17 mouse cellular contexts compared by ENCODE assay signal in genomic region chr17:75804358-75804757, GRCm38 (mm10).
DNase-seq lines count a peak whose midpoint lies in the region; ATAC-seq and TF ChIP-seq lines count a peak whose summit lies in the region.
"Had no signal": no experiment of that assay in that cellular context is flagged by ENCODE, and none has a peak within 500 bp of the region (broad histone marks: within the 10 kb centered on the region; RNA-seq: fewer than 3 reads in every experiment).

No protein-coding gene starts in this region.

- H3K9ac ChIP-seq in hindbrain, embryonic 14.5 days: no peak overlapping the region
- no peak overlapping the region for H3K9ac ChIP-seq in hindbrain, embryonic 13.5 days
- H3K9ac ChIP-seq in midbrain, embryonic 16.5 days (ENCODE audit: low read depth, low read length): no peak overlapping the region
- H3K9ac ChIP-seq in midbrain, embryonic 11.5 days (ENCODE audit: low read length): no peak overlapping the region
- H3K9ac ChIP-seq: embryonic facial prominence, embryonic 13.5 days; heart, embryonic 12.5 days; intestine, embryonic 15.5 days; kidney, embryonic 15.5 days; liver, embryonic 14.5 days; neural tube, embryonic 13.5 days had no signal

- intact Hi-C loops in gastrocnemius, postnatal 14 days (cut with DNase I; ENCODE audit: low total_unique reads): no loop called here

- no peak for DNase-seq in hindbrain, embryonic 14.5 days (ENCODE audit: low spot score)
- DNase-seq in midbrain, embryonic 11.5 days (ENCODE audit: low spot score, missing footprints): no peak
- peak; percentile 17 for DNase-seq in gastrocnemius, postnatal 14 days
- DNase-seq in urinary bladder, postnatal 4 days (ENCODE audit: low spot score in 2 of 2): no peak
- no peak for DNase-seq in retina, postnatal 1 day
- DNase-seq: adrenal gland, adult 8-10 months; cerebellum, adult 18-20 months had no signal

- peak; percentile 38; the same call in 1 of the 2 replicates for ATAC-seq in hindbrain, embryonic 14.5 days (ENCODE audit: low FRiP score)
- no peak for ATAC-seq in hindbrain, embryonic 13.5 days (ENCODE audit: low FRiP score)
- 0 out of 2 replicates have a peak, but pooled peaks have one; percentile 30 for ATAC-seq in midbrain, embryonic 16.5 days
- no peak for ATAC-seq in midbrain, embryonic 11.5 days (ENCODE audit: low FRiP score)
- ATAC-seq: intestine, embryonic 15.5 days; lung, postnatal 0 days had no signal

- TF ChIP-seq CTCF in embryonic fibroblast, embryonic 13.5 days (IDR thresholded peaks at IDR 0.05; ENCODE audit: borderline replicate concordance, insufficient read depth, low read length): no peak

- H3K4me3 ChIP-seq in hindbrain, embryonic 14.5 days (replicated peaks; ENCODE audit: low read length): no peak overlapping the region
- H3K4me3 ChIP-seq in hindbrain, embryonic 13.5 days: no peak overlapping the region
- H3K4me3 ChIP-seq in midbrain, embryonic 16.5 days (ENCODE audit: low read depth, low read length): no peak overlapping the region
- H3K4me3 ChIP-seq in midbrain, embryonic 11.5 days (ENCODE audit: low read depth, low read length): no peak overlapping the region
- H3K4me3 ChIP-seq in embryonic fibroblast, embryonic 13.5 days (ENCODE audit: insufficient read depth, low read length): no peak overlapping the region
- H3K4me3 ChIP-seq: embryonic facial prominence, embryonic 13.5 days; heart, embryonic 12.5 days; intestine, embryonic 15.5 days; kidney, embryonic 15.5 days; neural tube, embryonic 13.5 days had no signal

- H3K4me1 ChIP-seq in hindbrain, embryonic 14.5 days (replicated peaks; ENCODE audit: control insufficient read depth, insufficient read depth, low read length): peaks cover 8% of the 10 kb centered on the region; the same call in 1 of the 2 replicates
- H3K4me1 ChIP-seq in hindbrain, embryonic 13.5 days (replicated peaks): 0 out of 2 replicates have a peak, but pooled peaks cover 2% of the 10 kb centered on the region
- H3K4me1 ChIP-seq in midbrain, embryonic 16.5 days (ENCODE audit: control insufficient read depth, insufficient read depth, low read length): no peaks in the 10 kb centered on the region; the same call in 1 of the 2 replicates
- H3K4me1 ChIP-seq in midbrain, embryonic 11.5 days (ENCODE audit: control insufficient read depth, insufficient read depth, low read length): no peaks in the 10 kb centered on the region; the same call in 1 of the 2 replicates
- H3K4me1 ChIP-seq in embryonic fibroblast, embryonic 13.5 days (ENCODE audit: control insufficient read depth, insufficient read depth, low read length): no peaks in the 10 kb centered on the region; the same call in 1 of the 2 replicates
- H3K4me1 ChIP-seq: embryonic facial prominence, embryonic 13.5 days; heart, embryonic 12.5 days; intestine, embryonic 15.5 days; kidney, embryonic 15.5 days had no signal

- no peaks in the 10 kb centered on the region for H3K27me3 ChIP-seq in hindbrain, embryonic 14.5 days (ENCODE audit: control insufficient read depth, insufficient read depth, low read length)
- 0 out of 2 replicates have a peak, but pooled peaks cover 3% of the 10 kb centered on the region for H3K27me3 ChIP-seq in hindbrain, embryonic 13.5 days
- H3K27me3 ChIP-seq in midbrain, embryonic 16.5 days (ENCODE audit: control insufficient read depth, insufficient read depth, low read depth, low read length): no peaks in the 10 kb centered on the region
- H3K27me3 ChIP-seq in midbrain, embryonic 11.5 days (ENCODE audit: control insufficient read depth, insufficient read depth, low read length): no peaks in the 10 kb centered on the region
- H3K27me3 ChIP-seq: embryonic facial prominence, embryonic 13.5 days; heart, embryonic 12.5 days; intestine, embryonic 15.5 days; kidney, embryonic 15.5 days; neural tube, embryonic 13.5 days had no signal

- H3K9me3 ChIP-seq in hindbrain, embryonic 14.5 days (ENCODE audit: control insufficient read depth, low read length): no peaks in the 10 kb centered on the region
- H3K9me3 ChIP-seq in hindbrain, embryonic 13.5 days: no peaks in the 10 kb centered on the region
- H3K9me3 ChIP-seq in midbrain, embryonic 16.5 days (replicated peaks; ENCODE audit: control insufficient read depth, low read length, poor library complexity, severe bottlenecking): no peaks in the 10 kb centered on the region
- H3K9me3 ChIP-seq in midbrain, embryonic 11.5 days (ENCODE audit: control insufficient read depth, low read length): no peaks in the 10 kb centered on the region
- H3K9me3 ChIP-seq: embryonic facial prominence, embryonic 13.5 days; heart, embryonic 12.5 days; intestine, embryonic 15.5 days; kidney, embryonic 15.5 days; neural tube, embryonic 13.5 days had no signal

- TF ChIP-seq POLR2A in embryonic fibroblast, embryonic 13.5 days (IDR thresholded peaks at IDR 0.05; ENCODE audit: low read depth, low read length): no peak

- no peak overlapping the region for H3K4me2 ChIP-seq in hindbrain, embryonic 14.5 days (replicated peaks)
- no peak overlapping the region for H3K4me2 ChIP-seq in hindbrain, embryonic 13.5 days
- H3K4me2 ChIP-seq in midbrain, embryonic 16.5 days (ENCODE audit: low read length): no peak overlapping the region
- no peak overlapping the region for H3K4me2 ChIP-seq in midbrain, embryonic 11.5 days
- H3K4me2 ChIP-seq: embryonic facial prominence, embryonic 13.5 days; heart, embryonic 12.5 days; intestine, embryonic 15.5 days; kidney, embryonic 15.5 days; neural tube, embryonic 13.5 days had no signal

- H3K36me3 ChIP-seq in hindbrain, embryonic 14.5 days (replicated peaks; ENCODE audit: control insufficient read depth, insufficient read depth): no peaks in the 10 kb centered on the region
- H3K36me3 ChIP-seq in hindbrain, embryonic 13.5 days: no peaks in the 10 kb centered on the region
- no peaks in the 10 kb centered on the region for H3K36me3 ChIP-seq in midbrain, embryonic 16.5 days (ENCODE audit: control insufficient read depth, insufficient read depth, low read length)
- no peaks in the 10 kb centered on the region for H3K36me3 ChIP-seq in midbrain, embryonic 11.5 days (ENCODE audit: control insufficient read depth, insufficient read depth, low read length)
- H3K36me3 ChIP-seq: embryonic facial prominence, embryonic 13.5 days; heart, embryonic 12.5 days; intestine, embryonic 15.5 days; kidney, embryonic 15.5 days; neural tube, embryonic 13.5 days had no signal

- H3K27ac ChIP-seq in hindbrain, embryonic 14.5 days: no peak overlapping the region
- no peak overlapping the region for H3K27ac ChIP-seq in hindbrain, embryonic 13.5 days
- H3K27ac ChIP-seq in midbrain, embryonic 16.5 days (ENCODE audit: low read length): no peak overlapping the region
- no peak overlapping the region for H3K27ac ChIP-seq in midbrain, embryonic 11.5 days (ENCODE audit: low read depth, low read length)
- H3K27ac ChIP-seq in embryonic fibroblast, embryonic 13.5 days (ENCODE audit: insufficient read depth, low read length): 0 out of 2 replicates have a peak overlapping the region, but pooled peaks have one; percentile 41
- H3K27ac ChIP-seq: embryonic facial prominence, embryonic 13.5 days; intestine, embryonic 15.5 days; kidney, embryonic 15.5 days; liver, embryonic 14.5 days; neural tube, embryonic 13.5 days had no signal

- 50% methylated on average over 1 of the region's 1 CpGs for WGBS in hindbrain, embryonic 14.5 days
- WGBS in hindbrain, embryonic 13.5 days: 63% methylated on average over 1 of the region's 1 CpGs
- 52% methylated on average over 1 of the region's 1 CpGs for WGBS in midbrain, embryonic 16.5 days
- WGBS in midbrain, embryonic 11.5 days: 81% methylated on average over 1 of the region's 1 CpGs

Comparison
In these comparisons a context has a peak if more than half of its experiments do, and no peak if none do; other contexts are left out.
1. ATAC-seq: peak in hindbrain, embryonic 14.5 days (single experiment) and midbrain, embryonic 16.5 days (single experiment); none in hindbrain, embryonic 13.5 days (single experiment) and midbrain, embryonic 11.5 days (single experiment).